Mouse (Mus musculus): ENCODE results near the gene 1700028P14Rik.

1700028P14Rik gene

GRCm38 (mm10) chr19:23607951-23608350, 44.7 kb downstream of the 1700028P14Rik start:
- in situ Hi-C loops (cut with MseI, MboI), result no loop called here

GRCm38 (mm10) chr19:23594950-23595349, 57.7 kb downstream of the 1700028P14Rik start:
- in situ Hi-C loops (cut with MseI, MboI), result no loop called here

- in situ Hi-C loops (cut with MseI, MboI), result no loop called here
Observed at GRCm38 (mm10) chr19:23578606-23579355, 73.8 kb downstream of the 1700028P14Rik start.

GRCm38 (mm10) chr19:23576685-23577084, 75.9 kb downstream of the 1700028P14Rik start:
- in situ Hi-C loops (cut with MseI, MboI), result no loop called here

- in situ Hi-C loops (cut with MseI, MboI), result no loop called here
Observed at GRCm38 (mm10) chr19:23563693-23564092, 88.9 kb downstream of the 1700028P14Rik start.

- in situ Hi-C loops (cut with MseI, MboI), result no loop called here
Observed at GRCm38 (mm10) chr19:23562588-23562987, 90.0 kb downstream of the 1700028P14Rik start.

- in situ Hi-C loops (cut with MseI, MboI), result no loop called here
Observed at GRCm38 (mm10) chr19:23562061-23562460, 90.6 kb downstream of the 1700028P14Rik start.

GRCm38 (mm10) chr19:23553450-23553849, 99.2 kb downstream of the 1700028P14Rik start:
- in situ Hi-C loops (cut with MseI, MboI), result no loop called here

- in situ Hi-C loops (cut with MseI, MboI), result no loop called here
Observed at GRCm38 (mm10) chr19:23545604-23546003, 107.0 kb downstream of the 1700028P14Rik start.

GRCm38 (mm10) chr19:23543244-23544004, 109.2 kb downstream of the 1700028P14Rik start:
- in situ Hi-C loops (cut with MseI, MboI), result no loop called here

- in situ Hi-C loops (cut with MseI, MboI), result no loop called here
Observed at GRCm38 (mm10) chr19:23542759-23543158, 109.9 kb downstream of the 1700028P14Rik start.

- in situ Hi-C loops (cut with MseI, MboI), result no loop called here
Observed at GRCm38 (mm10) chr19:23535700-23536099, 116.9 kb downstream of the 1700028P14Rik start.

GRCm38 (mm10) chr19:23531899-23532298, 120.7 kb downstream of the 1700028P14Rik start:
- in situ Hi-C loops (cut with MseI, MboI), result no loop called here

GRCm38 (mm10) chr19:23523711-23524110, 128.9 kb downstream of the 1700028P14Rik start:
- in situ Hi-C loops (cut with MseI, MboI), result loop anchor here in 1 of 2 experiments (10.0 kb wide), 1 partner anchor 149 kb away; no protein-coding TSS in a partner anchor

- in situ Hi-C loops (cut with MseI, MboI), result loop anchor here in 1 of 2 experiments (10.0 kb wide), 1 partner anchor 147 kb away; no protein-coding TSS in a partner anchor
Observed at GRCm38 (mm10) chr19:23521831-23522230, 130.8 kb downstream of the 1700028P14Rik start.

GRCm38 (mm10) chr19:23521071-23521470, 131.5 kb downstream of the 1700028P14Rik start:
- in situ Hi-C loops (cut with MseI, MboI), result loop anchor here in 1 of 2 experiments (10.0 kb wide), 1 partner anchor 146 kb away; no protein-coding TSS in a partner anchor

GRCm38 (mm10) chr19:23520629-23521028, 132.0 kb downstream of the 1700028P14Rik start:
- in situ Hi-C loops (cut with MseI, MboI), result loop anchor here in 1 of 2 experiments (10.0 kb wide), 1 partner anchor 146 kb away; no protein-coding TSS in a partner anchor

- in situ Hi-C loops (cut with MseI, MboI), result loop anchor here in 1 of 2 experiments (10.0 kb wide), 1 partner anchor 144 kb away; no protein-coding TSS in a partner anchor
Observed at GRCm38 (mm10) chr19:23518477-23518876, 134.1 kb downstream of the 1700028P14Rik start.

GRCm38 (mm10) chr19:23511303-23511702, 141.3 kb downstream of the 1700028P14Rik start:
- in situ Hi-C loops (cut with MseI, MboI), result loop anchor here in 1 of 2 experiments (10.0 kb wide), 1 partner anchor 137 kb away; no protein-coding TSS in a partner anchor

Measured in mouse trophoblast stem cell (cell line).